Mouse (Mus musculus) embryonic facial prominence, embryonic 14.5 days (tissue): ENCODE measurements around the gene Ptbp3. TPM values are rescaled to one million over a fixed set of nuclear protein-coding genes. Genes with fewer than 3 reads are reported as not detected.
A peak's percentile ranks its signal among the peaks of the same experiment; 100 is the strongest.

ENCODE experiments used
- ATAC-seq: fragments of 200-750 bp; cut with Nextera tagmentation; 2 replicates; pipeline ENCODE4 v1.8.0; 2017; ENCODE audit warnings: low read depth, moderate number of reproducible peaks, moderate TSS enrichment
- DNase-seq: peaks from one replicate; pipeline ENCODE4 v3.0.0-alpha.2; 2015; ENCODE audit warnings: low spot score
- H3K27ac ChIP-seq: fragments of 300-500 bp; sonication (generic); replicated peaks from 2 replicates; pipeline ENCODE4 v1.5.1; 2014; ENCODE audit warnings: low read depth, mild to moderate bottlenecking, low read length, moderate library complexity
- H3K27me3 ChIP-seq: fragments of 300-500 bp; sonication (generic); replicated peaks from 2 replicates; pipeline ENCODE4 v1.6.1; 2014; ENCODE audit warnings: low read length; ENCODE audit not compliant: control insufficient read depth, insufficient read depth
- H3K36me3 ChIP-seq: fragments of 300-500 bp; sonication (generic); 2 replicates; pipeline ENCODE4 v1.6.1; 2014; ENCODE audit warnings: low read length, mixed read lengths; ENCODE audit not compliant: control insufficient read depth, insufficient read depth
- H3K4me1 ChIP-seq: fragments of 300-500 bp; sonication (generic); 2 replicates; pipeline ENCODE4 v1.6.1; 2014; ENCODE audit warnings: antibody characterized with exemption, low read length; ENCODE audit not compliant: control insufficient read depth, insufficient read depth
- H3K4me2 ChIP-seq: fragments of 300-500 bp; sonication (generic); 2 replicates; pipeline ENCODE4 v1.6.1; 2014; ENCODE audit warnings: low read depth, mild to moderate bottlenecking, low read length, moderate library complexity, mixed read lengths
- H3K4me3 ChIP-seq: fragments of 300-500 bp; sonication (generic); 2 replicates; pipeline ENCODE4 v1.5.1; 2014; ENCODE audit warnings: low read depth, mild to moderate bottlenecking, low read length
- H3K9ac ChIP-seq: fragments of 300-500 bp; sonication (generic); 2 replicates; pipeline ENCODE4 v1.6.1; 2014; ENCODE audit warnings: low read depth, mild to moderate bottlenecking, low read length, moderate library complexity, mixed read lengths
- H3K9me3 ChIP-seq: fragments of 300-500 bp; sonication (generic); 2 replicates; pipeline ENCODE4 v1.6.1; 2016; ENCODE audit warnings: low read length; ENCODE audit not compliant: control insufficient read depth
- WGBS: fragments of 180-500 bp; shearing (Covaris S2); extraction: QIAGEN DNeasy Blood & Tissue Kit; methylation state at CpG from one replicate; pipeline ENCODE4 v1.1.7; 2014; 5-methylcytosine and 5-hydroxymethylcytosine counted together
- polyA plus RNA-seq: library from polyadenylated mRNA; unstranded; fragments of >200 nt; fragmentation: Nextera tagmentation; extraction: Ambion mirVana; gene quantifications from 2 replicates; pipeline ENCODE4 v1.2.1, GENCODE M21; 2014

Gene Ptbp3
- polyA plus RNA-seq, 1 experiment from 2014 or later: 53.0 TPM

DNA sequence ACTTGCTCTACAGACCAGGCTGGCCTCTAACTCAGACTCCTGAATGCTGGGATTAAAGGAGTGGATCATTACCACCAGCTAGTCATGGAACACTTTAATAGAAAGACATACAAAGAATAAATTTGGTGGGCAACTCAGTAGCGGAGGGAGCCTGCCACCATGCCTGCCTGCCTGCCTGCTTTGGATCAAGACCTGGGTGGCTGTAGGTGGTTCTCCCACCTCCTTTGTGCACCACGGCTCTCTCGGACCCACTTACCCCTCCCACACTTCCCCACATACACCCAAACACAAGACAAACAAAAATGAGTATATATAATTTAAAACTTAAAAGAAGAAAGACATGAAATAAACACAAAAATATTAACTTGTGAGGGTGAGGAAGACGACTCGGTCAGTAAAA is 92.1 kb downstream of the Ptbp3 start:
- Histone ChIP-seq H3K27ac (no peak overlapping the region), H3K4me3 (no peak overlapping the region), H3K9ac (no peak overlapping the region), H3K9me3 (no peaks in the 10 kb centered on the region), H3K4me1 (peaks cover 7% of the 10 kb centered on the region; the same call in 1 of the 2 replicates), H3K27me3 (no peaks in the 10 kb centered on the region), H3K36me3 (no peaks in the 10 kb centered on the region), H3K4me2 (no peak overlapping the region)
- no peak for DNase-seq
- WGBS: 90% methylated on average over 5 of the region's 5 CpGs
- no peak for ATAC-seq

DNA sequence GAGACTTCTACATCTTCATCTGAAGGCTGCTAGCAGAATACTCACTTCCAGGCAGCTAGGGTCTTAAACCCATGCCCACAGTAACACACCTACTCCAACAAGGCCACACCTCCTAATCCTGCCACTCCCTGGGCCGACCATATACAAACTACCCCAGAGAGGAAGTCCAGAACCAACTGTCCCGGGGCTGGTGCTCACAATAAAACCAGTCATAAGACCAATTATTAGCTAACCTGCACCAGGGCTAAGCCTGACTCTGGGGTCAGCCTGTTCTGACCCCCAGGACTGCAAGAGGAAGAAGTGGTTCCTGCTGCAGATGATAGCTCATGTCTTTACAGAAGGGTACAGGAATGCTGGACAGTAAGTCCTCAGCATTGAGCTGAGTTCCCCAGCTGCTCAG is 93.7 kb downstream of the Ptbp3 start:
- Histone ChIP-seq H3K27ac (no peak overlapping the region), H3K4me3 (no peak overlapping the region), H3K36me3 (no peaks in the 10 kb centered on the region), H3K27me3 (no peaks in the 10 kb centered on the region), H3K9me3 (no peaks in the 10 kb centered on the region), H3K4me2 (no peak overlapping the region), H3K4me1 (peaks cover 7% of the 10 kb centered on the region; the same call in 1 of the 2 replicates), H3K9ac (no peak overlapping the region)
- DNase-seq (no peak), ATAC-seq (no peak)
- 40% methylated on average over 2 of the region's 2 CpGs for WGBS

DNA sequence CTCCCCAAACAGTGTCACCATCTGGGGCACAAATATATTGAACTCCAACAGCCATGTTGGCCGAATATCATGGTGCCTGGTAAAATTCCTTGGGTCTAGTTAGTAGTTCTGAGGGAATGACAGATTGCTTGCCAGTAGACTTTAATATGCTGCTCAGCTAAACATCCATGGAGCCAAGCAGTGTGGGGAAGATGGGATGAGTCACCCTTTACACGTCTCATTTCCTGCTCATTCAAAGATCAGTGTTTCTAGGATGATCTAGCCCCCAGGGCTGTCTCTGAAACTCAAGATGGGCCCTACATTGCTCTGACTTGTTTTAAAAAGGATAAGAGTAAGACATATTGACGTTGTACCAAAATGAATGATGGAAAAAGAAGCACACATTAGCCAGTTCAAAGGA is 95.1 kb downstream of the Ptbp3 start:
- Histone ChIP-seq H3K4me3 (no peak overlapping the region), H3K27me3 (no peaks in the 10 kb centered on the region), H3K9ac (no peak overlapping the region), H3K4me2 (no peak overlapping the region), H3K27ac (no peak overlapping the region), H3K36me3 (no peaks in the 10 kb centered on the region), H3K4me1 (peaks cover 4% of the 10 kb centered on the region; the same call in 1 of the 2 replicates), H3K9me3 (no peaks in the 10 kb centered on the region)
- ATAC-seq (peak; percentile 63; the same call in 1 of the 2 replicates), DNase-seq (peak; percentile 59)
- WGBS: 43% methylated on average over 3 of the region's 3 CpGs

DNA sequence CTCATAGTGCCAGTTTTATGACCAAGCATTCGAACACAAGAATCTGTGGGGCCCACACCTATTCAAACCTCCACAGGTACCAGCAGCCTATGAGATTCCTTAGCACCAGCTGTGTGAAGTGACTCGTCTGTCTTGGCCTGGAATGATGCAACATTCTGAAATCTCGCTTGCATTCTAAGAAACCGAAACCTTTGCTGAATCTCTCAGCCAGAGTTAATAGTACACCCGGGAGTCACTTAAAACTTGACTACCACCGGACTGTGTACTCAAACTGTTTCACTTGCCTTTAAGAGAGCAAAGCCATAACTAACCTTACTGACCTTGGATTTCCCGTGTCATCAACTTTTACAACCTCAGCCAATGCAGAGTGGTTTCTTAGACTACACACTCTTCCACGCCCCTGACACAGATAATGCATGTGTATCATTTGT is 96.6 kb downstream of the Ptbp3 start:
- Histone ChIP-seq H3K27me3 (no peaks in the 10 kb centered on the region), H3K4me2 (no peak overlapping the region), H3K27ac (no peak overlapping the region), H3K4me3 (no peak overlapping the region), H3K9me3 (no peaks in the 10 kb centered on the region), H3K9ac (no peak overlapping the region), H3K36me3 (no peaks in the 10 kb centered on the region), H3K4me1 (no peaks in the 10 kb centered on the region)
- WGBS: 80% methylated on average over 8 of the region's 8 CpGs
- ATAC-seq: no peak
- DNase-seq: no peak

DNA sequence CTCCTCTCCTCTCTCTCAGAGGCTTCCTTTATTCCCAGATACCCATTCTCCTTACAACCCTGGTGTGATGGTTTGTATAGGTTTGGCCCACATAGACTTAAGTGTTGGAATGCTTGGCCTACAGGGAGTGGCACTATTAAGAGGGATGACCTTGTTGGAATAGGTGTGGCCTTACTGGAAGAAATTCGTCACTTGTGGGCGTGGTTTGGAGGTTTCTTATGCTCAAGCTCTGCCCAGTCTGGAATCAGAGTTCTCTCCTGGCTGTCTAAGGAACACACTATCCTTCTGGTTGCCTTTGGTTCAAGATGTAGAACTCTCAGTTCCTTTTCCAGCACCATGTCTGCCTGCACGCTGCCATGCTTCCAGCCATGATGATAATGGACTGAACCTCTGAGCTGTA is 98.3 kb downstream of the Ptbp3 start:
- DNase-seq (no peak), ATAC-seq (no peak)
- Histone ChIP-seq H3K9me3 (no peaks in the 10 kb centered on the region), H3K4me2 (no peak overlapping the region), H3K27ac (no peak overlapping the region), H3K36me3 (no peaks in the 10 kb centered on the region), H3K4me3 (no peak overlapping the region), H3K9ac (no peak overlapping the region), H3K27me3 (no peaks in the 10 kb centered on the region), H3K4me1 (no peaks in the 10 kb centered on the region)
- 86% methylated on average over 3 of the region's 3 CpGs for WGBS

DNA sequence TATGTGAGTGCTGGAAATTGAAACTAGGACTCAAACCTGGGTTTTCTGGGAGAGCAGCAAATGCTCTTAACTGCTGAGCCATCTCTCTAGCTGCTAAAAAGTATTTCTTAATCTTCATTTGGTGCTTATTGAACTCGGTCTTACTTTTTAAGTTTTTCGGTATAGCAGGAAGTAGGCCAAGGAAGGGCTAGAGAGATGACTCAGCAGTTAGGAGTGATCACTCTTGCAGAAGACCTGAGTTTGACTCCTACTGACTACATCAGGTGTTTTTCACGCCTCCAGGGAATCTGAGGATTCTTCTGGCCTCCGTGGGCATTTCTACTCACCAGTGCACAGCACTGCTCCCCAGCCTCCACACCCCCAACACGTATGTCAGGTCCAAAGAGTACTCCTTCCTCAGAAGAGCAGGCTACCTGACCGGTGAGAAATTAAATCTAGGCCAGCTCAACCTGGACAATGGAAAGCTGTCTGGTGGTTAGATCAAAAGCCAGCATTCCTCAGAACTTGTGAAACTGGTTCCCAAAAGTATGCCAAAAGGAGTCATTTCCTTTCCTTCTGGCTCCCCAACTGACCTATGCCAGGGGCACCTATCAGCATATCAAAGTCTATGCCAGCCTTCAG is 98.8 kb downstream of the Ptbp3 start:
- H3K27me3 ChIP-seq: no peaks in the 10 kb centered on the region
- H3K9ac ChIP-seq: no peak overlapping the region
- no peak overlapping the region for H3K4me3 ChIP-seq
- no peak overlapping the region for H3K4me2 ChIP-seq
- H3K36me3 ChIP-seq: no peaks in the 10 kb centered on the region
- ATAC-seq (no peak), DNase-seq (no peak)
- no peaks in the 10 kb centered on the region for H3K9me3 ChIP-seq
- H3K27ac ChIP-seq: no peak overlapping the region
- H3K4me1 ChIP-seq: no peaks in the 10 kb centered on the region
- WGBS: 80% methylated on average over 6 of the region's 6 CpGs

DNA sequence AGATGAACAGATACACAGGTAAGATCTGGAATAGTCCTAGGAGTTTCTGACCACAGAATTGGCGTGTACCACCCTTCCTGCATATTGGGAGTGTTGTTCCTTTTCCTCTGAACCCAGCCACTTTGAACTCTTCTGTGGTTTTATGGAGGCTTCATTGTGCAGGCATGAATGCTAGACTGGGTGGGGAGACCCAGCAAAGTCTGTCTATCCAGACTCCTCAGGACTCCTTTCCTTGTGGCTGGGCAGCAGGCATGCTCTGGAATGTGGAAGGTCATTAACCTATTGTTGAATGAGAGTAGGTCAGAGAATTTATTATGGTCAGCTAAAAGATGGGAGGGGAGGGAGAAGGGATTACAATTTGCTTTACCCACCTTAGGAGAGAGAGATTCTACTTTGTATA is 101.9 kb downstream of the Ptbp3 start:
- Histone ChIP-seq H3K9ac (no peak overlapping the region), H3K27ac (no peak overlapping the region), H3K4me3 (no peak overlapping the region), H3K36me3 (no peaks in the 10 kb centered on the region), H3K4me1 (no peaks in the 10 kb centered on the region), H3K4me2 (no peak overlapping the region), H3K27me3 (no peaks in the 10 kb centered on the region), H3K9me3 (no peaks in the 10 kb centered on the region)
- DNase-seq: no peak
- no peak for ATAC-seq
- WGBS: 82% methylated on average over 1 of the region's 1 CpGs

DNA sequence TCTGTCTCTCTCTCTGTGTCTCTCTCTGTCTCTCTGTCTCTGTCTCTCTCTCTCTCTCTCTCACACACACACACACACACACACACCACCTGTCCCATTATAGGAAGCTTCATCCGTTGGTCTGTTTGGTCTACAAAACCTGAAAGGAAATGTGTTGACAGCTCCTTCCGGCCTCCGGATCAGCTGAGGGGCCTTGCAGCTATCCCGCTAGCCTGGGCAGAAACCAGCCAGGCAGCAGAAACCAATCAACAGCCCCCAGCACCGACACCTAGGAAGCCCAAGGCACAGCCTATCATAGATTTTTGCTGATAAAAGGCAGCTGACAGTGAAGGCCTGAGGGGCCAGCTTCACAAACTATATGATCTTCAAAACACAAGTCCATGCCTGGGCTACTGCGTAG is 103.6 kb downstream of the Ptbp3 start:
- WGBS: 46% methylated on average over 6 of the region's 6 CpGs
- no peak for ATAC-seq
- Histone ChIP-seq H3K36me3 (no peaks in the 10 kb centered on the region), H3K27me3 (no peaks in the 10 kb centered on the region), H3K9me3 (no peaks in the 10 kb centered on the region), H3K4me1 (no peaks in the 10 kb centered on the region), H3K4me2 (no peak overlapping the region), H3K4me3 (no peak overlapping the region), H3K27ac (no peak overlapping the region), H3K9ac (no peak overlapping the region)
- no peak for DNase-seq

DNA sequence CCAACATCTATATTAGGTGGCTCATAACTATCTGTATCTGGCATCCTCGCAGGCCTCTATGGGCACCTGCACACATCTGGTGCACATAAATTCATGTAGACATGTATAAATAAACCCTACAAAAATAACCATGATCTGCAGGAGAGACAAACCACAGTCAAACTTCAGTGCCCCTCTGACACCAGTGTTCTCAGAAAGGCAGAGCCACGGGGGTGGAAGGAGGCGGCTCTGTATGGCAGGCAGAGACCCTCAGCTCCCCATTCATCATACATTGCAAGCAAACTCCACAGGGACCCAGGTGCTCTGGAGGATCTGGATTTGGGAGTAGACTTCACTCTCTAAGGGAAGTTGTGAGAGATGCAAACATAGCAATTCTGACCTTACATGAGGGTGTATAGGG is 104.2 kb downstream of the Ptbp3 start:
- WGBS: 87% methylated on average over 3 of the region's 3 CpGs
- DNase-seq (no peak), ATAC-seq (no peak)

More for the DNA sequence above, 104.2 kb downstream of the Ptbp3 start:
- Histone ChIP-seq H3K27ac (no peak overlapping the region), H3K4me3 (no peak overlapping the region), H3K9me3 (no peaks in the 10 kb centered on the region), H3K36me3 (no peaks in the 10 kb centered on the region), H3K4me2 (no peak overlapping the region), H3K4me1 (no peaks in the 10 kb centered on the region), H3K27me3 (no peaks in the 10 kb centered on the region), H3K9ac (no peak overlapping the region)
